Mouse (Mus musculus) cerebellum, adult (tissue): ENCODE results near the gene Rnd3.

Source experiments
- ATAC-seq: cut with Nextera tagmentation; 2 replicates; pipeline ENCODE4 v1.9.2; 2017; ENCODE audit warnings: mild to moderate bottlenecking, moderate library complexity, mixed read lengths; ENCODE audit not compliant: insufficient number of reproducible peaks, low FRiP score, low TSS enrichment

Rnd3 gene

DNA sequence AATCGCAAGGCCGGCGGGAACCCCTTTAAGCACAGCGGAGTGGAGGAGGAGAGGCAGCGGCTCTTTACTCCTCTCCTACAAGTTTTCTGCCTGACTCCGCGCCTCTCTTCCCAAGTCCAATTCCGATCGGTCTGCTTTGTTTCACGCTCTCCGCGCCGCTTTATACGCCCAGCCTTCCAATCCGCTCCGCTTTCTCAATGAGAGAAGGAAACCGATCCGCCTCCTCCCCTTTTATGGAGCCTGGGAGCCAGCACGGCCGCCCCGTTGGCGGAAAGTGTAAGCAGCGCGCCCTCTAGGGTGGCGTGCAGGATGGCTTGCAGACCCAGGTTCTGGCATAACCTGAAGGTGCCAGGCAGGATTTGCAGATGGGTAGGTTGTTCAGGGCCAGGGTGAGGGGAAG is at the start of gene Rnd3:
Rnd3 (minus strand) TSS at position 137 of the 400 bp plus-strand sequence.
- ATAC-seq = peak; percentile 84

- no peak for ATAC-seq
These were observed 43.4 kb upstream of the Rnd3 start for GRCm38 (mm10) chr2:51192319-51192718.

- no peak for ATAC-seq
These were observed 36.9 kb upstream of the Rnd3 start for GRCm38 (mm10) chr2:51185762-51186161.

- ATAC-seq = no peak
These were observed 34.1 kb upstream of the Rnd3 start for GRCm38 (mm10) chr2:51182990-51183389.

DNA sequence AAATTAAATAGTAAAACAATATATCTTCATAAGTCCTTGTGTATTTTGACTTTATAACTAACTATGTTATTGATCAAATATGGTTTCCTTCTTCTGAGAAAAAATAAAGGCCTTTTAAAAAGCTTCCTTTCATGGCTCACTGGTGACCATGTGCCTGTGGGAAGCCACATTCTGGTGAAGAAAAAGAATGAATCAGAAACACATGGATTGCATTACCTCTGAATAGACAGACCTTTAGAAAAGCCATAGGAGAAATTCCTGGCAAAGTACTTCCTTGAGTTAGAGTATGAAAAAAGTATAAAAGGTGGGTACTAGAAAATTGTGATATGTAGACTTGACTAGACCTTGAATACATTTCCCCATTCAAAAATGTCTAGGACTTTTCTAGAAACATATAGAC is 32.5 kb upstream of the Rnd3 start:
- ATAC-seq = no peak

DNA sequence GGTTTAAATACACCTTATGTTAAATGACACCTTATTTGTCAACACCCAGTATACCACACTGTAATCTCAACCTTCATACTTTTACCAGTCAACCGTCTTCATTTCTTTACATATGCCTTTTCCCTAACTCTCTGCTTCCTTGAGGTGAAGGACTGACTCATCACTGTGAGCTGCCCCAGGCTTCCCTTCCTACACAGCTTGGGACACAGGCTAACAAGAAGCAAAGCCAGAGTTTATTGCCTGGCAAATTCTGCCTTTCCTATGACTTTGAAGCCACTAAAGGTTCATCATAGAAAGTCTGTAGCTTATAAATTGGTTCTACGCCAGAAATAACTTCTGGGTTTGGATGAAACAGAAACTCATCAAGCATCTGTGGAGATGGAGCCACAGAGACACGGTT is 30.2 kb upstream of the Rnd3 start:
- ATAC-seq = no peak

DNA sequence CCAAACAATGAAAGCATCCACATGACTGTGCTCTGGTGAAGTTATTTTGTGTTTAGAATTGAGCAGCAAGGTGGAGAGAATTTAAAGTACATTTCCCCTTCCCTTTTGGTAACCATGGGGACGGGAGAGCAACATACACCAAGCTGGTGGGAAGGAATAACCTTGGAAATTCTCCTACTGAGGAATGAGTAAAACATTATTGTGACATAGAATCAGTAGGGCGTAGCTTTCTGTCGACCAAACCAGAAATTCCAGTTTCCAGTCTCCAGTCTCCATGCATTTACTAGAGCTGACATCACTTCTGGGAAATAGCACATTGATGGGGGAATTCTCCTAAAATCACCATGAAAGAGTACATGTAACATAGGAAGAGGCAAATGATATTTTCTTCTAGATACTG is 28.7 kb upstream of the Rnd3 start:
- ATAC-seq = no peak

GRCm38 (mm10) chr2:51175276-51175675 is 26.4 kb upstream of the Rnd3 start:
- ATAC-seq = no peak

- ATAC-seq = no peak
These were observed 12.2 kb upstream of the Rnd3 start for GRCm38 (mm10) chr2:51161110-51161509.

DNA sequence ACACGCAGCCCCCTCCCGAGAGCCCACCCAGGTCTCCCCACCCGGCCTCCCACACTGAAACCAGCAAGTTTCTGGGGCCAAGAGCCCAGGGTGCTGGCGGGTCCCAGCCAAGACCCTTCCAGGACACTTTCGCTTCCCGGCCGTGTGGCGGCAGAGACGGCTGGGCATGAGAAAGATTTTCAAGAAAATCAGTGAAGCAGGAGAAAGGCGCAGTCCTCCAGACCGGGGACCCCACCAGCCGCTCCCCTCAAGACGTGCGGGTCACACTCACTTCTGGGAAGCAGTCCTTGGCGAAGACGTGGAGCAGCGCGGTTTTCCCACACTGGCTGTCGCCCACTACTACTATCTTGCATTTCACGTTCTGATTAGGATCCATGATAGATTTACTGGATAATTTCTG is 457 bp downstream of the Rnd3 start:
- no peak for ATAC-seq

GRCm38 (mm10) chr2:51148065-51148407 is 875 bp downstream of the Rnd3 start:
- ATAC-seq = 0 out of 2 replicates have a peak, but pooled peaks have one; percentile 3

- ATAC-seq = peak; percentile 50
These were observed 1.4 kb downstream of the Rnd3 start for GRCm38 (mm10) chr2:51147318-51148064.

DNA sequence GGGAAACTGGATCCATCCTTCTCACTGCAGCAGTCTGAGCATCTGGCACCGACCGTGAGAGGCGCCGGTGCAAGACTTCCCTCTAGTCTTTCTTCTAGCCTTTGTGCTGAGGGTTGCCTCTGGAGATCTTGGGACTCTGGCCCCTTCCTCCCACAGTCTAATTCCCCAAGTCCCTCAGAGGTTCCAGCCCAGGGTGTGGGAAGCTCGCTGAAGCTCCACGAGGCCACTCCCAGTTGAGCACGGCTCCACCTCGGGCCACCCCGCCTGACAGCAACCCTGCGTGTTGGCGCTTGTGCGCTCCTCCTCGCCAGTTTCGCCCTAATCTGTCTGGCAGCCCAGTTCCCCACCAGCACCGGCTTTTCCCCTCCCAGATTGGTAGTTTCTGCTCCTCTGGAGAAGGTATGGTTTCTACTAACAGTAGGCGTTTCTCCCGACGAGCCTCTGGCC is 2.0 kb downstream of the Rnd3 start:
- peak; percentile 42 for ATAC-seq

- ATAC-seq = peak; percentile 42; the same call in 1 of the 2 replicates
These were observed 3.0 kb downstream of the Rnd3 start for GRCm38 (mm10) chr2:51145838-51146470.

DNA sequence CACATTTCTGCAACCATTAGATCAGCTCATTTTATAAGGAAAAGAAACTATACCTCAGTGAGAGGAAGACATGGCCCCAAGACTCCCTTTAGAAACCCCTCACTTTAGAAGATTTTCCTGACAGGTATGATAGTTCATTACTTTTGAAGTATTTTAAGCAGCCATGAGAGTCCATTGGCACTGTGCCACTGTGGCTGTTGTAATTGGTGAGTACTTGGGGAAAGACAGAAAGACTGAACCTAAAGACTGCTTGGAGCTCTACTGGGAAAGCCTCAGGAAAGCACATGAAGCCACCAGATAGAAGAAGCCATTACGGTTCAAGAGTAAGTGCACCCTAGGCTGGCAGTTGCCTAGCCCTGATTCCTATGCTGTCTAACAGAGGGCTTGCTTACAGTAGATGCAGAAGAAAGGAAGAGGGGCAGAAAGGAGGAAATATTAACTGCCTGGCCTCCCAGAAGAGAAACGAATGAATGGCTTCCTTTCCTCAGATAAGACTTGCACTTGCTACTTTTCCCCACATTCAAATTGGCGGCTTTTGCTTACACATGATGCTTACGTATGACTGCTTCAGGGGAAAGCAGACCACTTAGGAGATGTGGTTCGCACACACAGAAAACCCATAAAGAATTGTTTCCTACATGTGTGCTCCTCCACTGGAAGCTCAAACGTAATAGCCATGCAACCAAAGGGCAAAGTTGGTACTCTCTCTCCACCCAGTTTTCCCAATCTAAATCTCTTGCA is 4.4 kb downstream of the Rnd3 start:
- no peak for ATAC-seq

DNA sequence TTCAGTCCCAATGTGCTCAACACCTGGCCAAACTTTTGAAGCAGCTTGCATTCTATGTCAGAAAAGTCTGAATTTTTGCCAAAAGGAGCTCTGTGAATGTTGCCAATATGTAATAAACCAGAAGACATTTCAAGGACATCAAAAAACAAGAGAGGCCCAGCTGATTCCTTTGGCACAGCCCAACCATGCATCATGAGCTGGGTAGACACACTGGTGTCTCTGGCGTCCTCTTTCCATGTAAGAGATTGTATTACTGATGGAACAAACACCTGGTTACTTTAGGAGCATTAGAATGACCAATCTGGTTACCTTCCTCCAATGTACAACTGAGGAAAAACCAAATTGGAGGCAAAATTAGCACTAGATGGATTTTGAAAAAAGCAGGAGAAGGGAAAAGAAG is 6.5 kb downstream of the Rnd3 start:
- ATAC-seq = no peak

DNA sequence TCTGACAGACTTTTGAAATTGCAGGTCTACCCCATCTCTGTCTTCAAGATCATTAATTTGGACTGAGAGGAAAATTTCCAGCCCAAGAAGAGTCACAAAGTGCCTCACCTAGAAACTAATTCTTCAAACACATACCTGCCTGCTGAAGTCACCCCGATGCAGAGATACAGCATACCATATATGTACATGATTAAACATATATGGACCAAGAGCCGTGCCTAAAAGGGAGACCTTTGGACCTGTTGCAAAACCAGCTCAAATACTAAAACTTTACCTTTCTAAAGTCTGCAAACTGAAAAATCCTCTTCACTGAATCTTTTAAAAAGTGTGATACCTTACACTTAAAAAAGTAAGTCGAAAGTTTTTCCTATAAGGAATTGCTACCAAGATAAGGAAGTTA is 7.6 kb downstream of the Rnd3 start:
- no peak for ATAC-seq

- no peak for ATAC-seq
These were observed 8.4 kb downstream of the Rnd3 start for GRCm38 (mm10) chr2:51140486-51140885.

DNA sequence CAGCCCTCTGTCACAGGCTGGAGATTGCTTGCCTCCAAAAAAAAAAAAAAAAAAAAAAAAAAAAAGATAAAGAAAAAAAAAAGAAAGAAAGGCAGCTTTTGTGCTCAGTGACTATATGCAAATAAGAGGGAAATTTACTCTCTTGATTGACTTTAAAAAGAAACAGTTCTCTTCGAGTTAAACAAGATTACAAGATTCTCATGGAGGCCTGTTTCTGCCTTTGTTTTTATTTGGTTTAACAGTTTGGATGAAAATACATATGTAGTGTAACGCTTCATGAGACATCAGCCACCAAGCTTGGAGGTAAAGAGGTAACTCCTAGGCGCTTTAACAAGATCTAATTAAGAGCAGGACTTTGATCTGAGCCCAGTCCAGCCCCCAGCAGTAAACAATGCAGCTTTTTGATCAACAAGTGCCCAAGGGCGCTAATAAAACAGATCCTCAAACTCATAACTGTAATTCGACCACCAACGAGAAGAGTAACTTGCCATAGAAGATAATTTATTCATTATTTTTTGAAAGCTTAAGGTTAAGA is 8.9 kb downstream of the Rnd3 start:
- ATAC-seq = no peak

DNA sequence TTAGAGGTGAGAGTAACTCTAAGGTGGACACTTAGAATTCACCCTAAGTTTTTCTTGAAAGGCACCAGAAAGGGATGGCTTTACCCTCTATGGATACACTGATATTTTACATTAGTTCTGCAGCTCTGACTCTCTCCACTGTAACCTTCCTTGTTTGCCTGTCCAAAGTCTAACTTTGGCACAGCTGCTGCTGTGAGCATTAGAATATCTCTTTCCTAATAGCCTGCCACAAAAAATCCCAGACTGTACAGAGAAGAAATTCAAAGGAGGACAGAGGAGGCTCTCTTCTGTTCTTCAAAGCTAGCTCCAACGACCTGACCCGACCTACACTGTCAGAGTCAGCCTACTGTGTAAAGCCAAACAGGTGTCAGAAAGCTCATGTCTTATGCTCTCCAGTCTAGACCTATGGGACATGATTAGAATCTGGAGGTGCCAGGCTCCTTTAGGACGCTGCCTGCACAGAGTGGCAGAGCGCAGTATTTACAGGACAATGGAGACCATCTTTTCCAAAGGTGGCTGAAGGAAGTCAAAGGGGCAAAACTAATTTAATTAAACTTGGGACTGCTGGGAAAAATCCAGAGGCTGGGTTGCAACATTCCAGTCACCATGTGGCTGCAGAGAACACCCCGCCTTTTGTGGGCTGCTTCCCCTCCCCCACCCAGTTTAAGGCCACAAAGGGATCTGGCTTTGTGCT is 9.5 kb downstream of the Rnd3 start:
- ATAC-seq = no peak

- ATAC-seq = no peak
These were observed 11.2 kb downstream of the Rnd3 start for GRCm38 (mm10) chr2:51137726-51138125.
